Mouse (Mus musculus): Measurements from ENCODE around the gene Kif21b. TPM values are rescaled to one million over a fixed set of nuclear protein-coding genes. Genes with fewer than 3 reads are reported as not detected.

Gene Kif21b
- polyA plus RNA-seq, 1 experiment = 16.8 TPM

DNA sequence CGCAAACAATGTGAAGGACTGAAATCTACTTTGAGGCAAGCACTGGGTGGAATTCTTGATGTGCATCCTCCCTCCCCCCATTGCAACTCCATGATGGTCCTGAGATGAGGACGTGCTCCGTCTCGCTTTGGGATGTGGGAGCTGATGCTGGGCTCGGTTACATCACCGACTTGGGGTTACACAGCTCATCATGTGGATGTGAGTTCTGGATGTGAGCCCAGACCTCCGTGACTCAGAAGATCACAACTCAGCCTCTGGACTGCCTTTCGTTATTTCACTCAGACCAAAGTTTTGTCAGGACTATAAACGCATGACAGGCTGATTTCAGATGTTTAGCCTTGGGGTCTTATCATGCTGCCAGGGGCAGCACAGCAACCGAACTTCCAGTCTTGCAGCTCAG, 4.3 kb upstream of the Kif21b start:
- no peaks in the 10 kb centered on the region for H3K36me3 ChIP-seq (ENCODE audit: control insufficient read depth, insufficient read depth)
- H3K79me2 ChIP-seq (ENCODE audit: control insufficient read depth, insufficient read depth) = peaks cover 2% of the 10 kb centered on the region
- H3K4me2 ChIP-seq (ENCODE audit: low read depth) = peak overlapping the region; percentile 65
- no peak overlapping the region for H3K4me3 ChIP-seq
- no peaks in the 10 kb centered on the region for H3K27me3 ChIP-seq (ENCODE audit: control insufficient read depth, insufficient read depth, insufficient read length)
- TF ChIP-seq CEBPB (IDR thresholded peaks at IDR 0.05; ENCODE audit: insufficient read depth, poor library complexity, severe bottlenecking) = peak; percentile 83
- TF ChIP-seq POLR2AphosphoS2 (IDR thresholded peaks at IDR 0.05; ENCODE audit: insufficient read length, low read depth) = peak; percentile 90
- no peak for TF ChIP-seq TCF12 (IDR thresholded peaks at IDR 0.05; ENCODE audit: insufficient read depth, poor library complexity, severe bottlenecking)
- peak; percentile 3 for TF ChIP-seq USF1 (IDR thresholded peaks at IDR 0.05; ENCODE audit: low read depth)
- H3ac ChIP-seq (ENCODE audit: control insufficient read depth, insufficient read length) = no peak overlapping the region

DNA sequence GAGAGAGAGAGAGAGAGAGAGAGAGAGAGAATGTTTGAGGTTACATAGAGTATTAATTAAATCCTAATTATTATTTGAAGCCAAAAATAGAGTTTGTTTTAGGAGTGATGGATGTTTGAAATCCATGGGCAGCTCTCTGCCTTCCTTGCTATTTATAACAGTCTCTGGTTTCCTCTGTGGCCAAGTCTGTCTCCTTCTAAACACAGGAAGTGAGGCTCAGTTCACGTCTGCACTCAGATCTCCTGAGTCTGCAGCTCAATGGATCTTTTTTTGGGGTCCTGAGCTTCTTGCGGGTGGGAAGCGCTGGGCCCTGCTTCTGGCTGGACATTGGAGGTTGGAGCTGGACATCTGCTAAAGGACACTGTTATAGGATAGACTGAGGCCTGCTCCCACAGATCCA, 3.3 kb upstream of the Kif21b start:
- no peaks in the 10 kb centered on the region for H3K27me3 ChIP-seq (ENCODE audit: control insufficient read depth, insufficient read depth, insufficient read length)
- TF ChIP-seq MAX (IDR thresholded peaks at IDR 0.05; ENCODE audit: low read depth) (no peak), MYOD1 (IDR thresholded peaks at IDR 0.05; ENCODE audit: control insufficient read depth in 1 of 3, insufficient read length in 2 of 3, low read depth in 2 of 3) (no peak), POLR2A (IDR thresholded peaks at IDR 0.05; ENCODE audit: insufficient read length, low read depth) (no peak), CEBPB (IDR thresholded peaks at IDR 0.05; ENCODE audit: insufficient read depth, poor library complexity, severe bottlenecking) (no peak), MYOG (IDR thresholded peaks at IDR 0.05; ENCODE audit: control insufficient read depth in 1 of 3, insufficient read depth in 1 of 3, insufficient read length in 2 of 3, low read depth in 2 of 3) (no peak), TCF12 (IDR thresholded peaks at IDR 0.05; ENCODE audit: insufficient read depth, poor library complexity, severe bottlenecking) (no peak), USF1 (IDR thresholded peaks at IDR 0.05; ENCODE audit: low read depth) (no peak), SRF (IDR thresholded peaks at IDR 0.05; ENCODE audit: control insufficient read depth, insufficient read length, low read depth) (no peak), TCF3 (IDR thresholded peaks at IDR 0.05; ENCODE audit: insufficient read length, low read depth) (no peak), E2F4 (IDR thresholded peaks at IDR 0.05; ENCODE audit: insufficient read depth) (no peak)
- H3ac ChIP-seq (ENCODE audit: control insufficient read depth, insufficient read length) = no peak overlapping the region
- no peak overlapping the region for H3K4me3 ChIP-seq
- peak overlapping the region; percentile 65 for H3K4me2 ChIP-seq (ENCODE audit: low read depth)
- no peaks in the 10 kb centered on the region for H3K36me3 ChIP-seq (ENCODE audit: control insufficient read depth, insufficient read depth)
- H3K79me2 ChIP-seq (ENCODE audit: control insufficient read depth, insufficient read depth) = peaks cover 12% of the 10 kb centered on the region

DNA sequence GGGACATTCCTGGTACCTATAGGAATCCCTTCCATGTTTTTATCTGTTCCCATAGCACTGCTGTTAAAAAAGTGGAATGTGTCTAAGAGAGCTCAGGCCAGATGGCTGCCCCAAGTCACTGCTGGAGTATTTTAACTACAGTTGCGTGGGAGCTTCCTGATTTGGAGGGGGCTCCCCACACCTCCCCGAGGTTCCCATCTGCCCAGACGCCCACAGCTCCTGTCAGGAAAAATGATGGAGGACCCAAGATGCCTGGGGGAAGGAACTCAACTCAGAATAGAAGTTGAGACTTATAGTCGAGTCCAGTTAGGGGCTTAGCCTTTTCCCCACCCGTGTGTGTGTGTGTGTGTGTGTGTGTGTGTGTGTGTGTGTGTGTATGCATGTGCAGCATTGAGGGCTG, 2.8 kb upstream of the Kif21b start:
- Histone ChIP-seq H3K27me3 (ENCODE audit: control insufficient read depth, insufficient read depth, insufficient read length) (no peaks in the 10 kb centered on the region), H3K4me2 (ENCODE audit: low read depth) (peak overlapping the region; percentile 65)
- TF ChIP-seq CEBPB (IDR thresholded peaks at IDR 0.05; ENCODE audit: insufficient read depth, poor library complexity, severe bottlenecking) (no peak), TCF3 (IDR thresholded peaks at IDR 0.05; ENCODE audit: insufficient read length, low read depth) (no peak), POLR2AphosphoS2 (IDR thresholded peaks at IDR 0.05; ENCODE audit: insufficient read length, low read depth) (no peak), SRF (IDR thresholded peaks at IDR 0.05; ENCODE audit: control insufficient read depth, insufficient read length, low read depth) (no peak), MYOG (IDR thresholded peaks at IDR 0.05; ENCODE audit: control insufficient read depth in 1 of 3, insufficient read depth in 1 of 3, insufficient read length in 2 of 3, low read depth in 2 of 3) (no peak), POLR2A (IDR thresholded peaks at IDR 0.05; ENCODE audit: insufficient read length, low read depth) (no peak), MAX (IDR thresholded peaks at IDR 0.05; ENCODE audit: low read depth) (no peak), USF1 (IDR thresholded peaks at IDR 0.05; ENCODE audit: low read depth) (no peak)

DNA sequence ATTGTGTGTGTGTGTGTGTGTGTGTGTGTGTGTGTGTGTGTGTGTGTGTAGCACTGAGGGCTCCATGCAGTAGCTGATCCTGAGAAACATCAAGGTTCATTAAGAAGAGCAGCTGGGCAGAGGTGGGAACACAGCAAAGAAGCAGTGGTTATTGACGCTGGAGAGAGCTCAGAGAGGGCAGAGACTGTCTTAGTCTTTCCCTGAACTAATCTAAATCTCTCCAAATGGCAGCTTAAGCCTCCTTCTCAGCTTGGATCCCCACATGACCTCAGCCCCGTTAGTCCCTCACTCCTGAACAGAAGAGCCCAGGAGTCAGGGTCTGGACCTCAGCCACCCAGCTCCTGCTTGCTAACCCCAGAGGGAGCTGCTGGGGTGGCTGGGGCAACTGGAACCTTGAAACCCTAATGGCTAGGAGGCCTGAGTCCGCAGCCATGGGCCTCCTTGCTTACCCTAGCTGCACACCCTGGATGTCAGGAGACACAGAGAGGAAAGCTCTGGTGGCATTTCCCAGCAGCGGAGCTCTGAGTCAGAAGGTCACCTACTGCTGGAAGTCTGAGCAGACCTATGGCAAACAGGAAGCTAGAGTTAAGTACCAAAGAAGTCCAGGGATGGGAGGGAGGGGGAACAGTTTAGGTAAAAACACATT, 2.1 kb upstream of the Kif21b start:
- Histone ChIP-seq H3K36me3 (ENCODE audit: control insufficient read depth, insufficient read depth) (no peaks in the 10 kb centered on the region), H3K4me2 (ENCODE audit: low read depth) (peak overlapping the region; percentile 65), H3ac (ENCODE audit: control insufficient read depth, insufficient read length) (no peak overlapping the region), H3K4me3 (peak overlapping the region; percentile 57), H3K79me2 (ENCODE audit: control insufficient read depth, insufficient read depth) (peaks cover 24% of the 10 kb centered on the region), H3K27me3 (ENCODE audit: control insufficient read depth, insufficient read depth, insufficient read length) (no peaks in the 10 kb centered on the region)
- TF ChIP-seq CEBPB (IDR thresholded peaks at IDR 0.05; ENCODE audit: insufficient read depth, poor library complexity, severe bottlenecking) (no peak), MYOD1 (IDR thresholded peaks at IDR 0.05; ENCODE audit: control insufficient read depth in 1 of 3, insufficient read length in 2 of 3, low read depth in 2 of 3) (no peak), TCF3 (IDR thresholded peaks at IDR 0.05; ENCODE audit: insufficient read length, low read depth) (no peak), REST (IDR thresholded peaks at IDR 0.05; ENCODE audit: insufficient read depth, insufficient read length) (no peak), E2F4 (IDR thresholded peaks at IDR 0.05; ENCODE audit: insufficient read depth) (no peak), USF1 (IDR thresholded peaks at IDR 0.05; ENCODE audit: low read depth) (no peak), POLR2AphosphoS2 (IDR thresholded peaks at IDR 0.05; ENCODE audit: insufficient read length, low read depth) (no peak), MAX (IDR thresholded peaks at IDR 0.05; ENCODE audit: low read depth) (no peak), MYOG (IDR thresholded peaks at IDR 0.05; ENCODE audit: control insufficient read depth in 1 of 3, insufficient read depth in 1 of 3, insufficient read length in 2 of 3, low read depth in 2 of 3) (no peak), POLR2A (IDR thresholded peaks at IDR 0.05; ENCODE audit: insufficient read length, low read depth) (no peak), SRF (IDR thresholded peaks at IDR 0.05; ENCODE audit: control insufficient read depth, insufficient read length, low read depth) (no peak), TCF12 (IDR thresholded peaks at IDR 0.05; ENCODE audit: insufficient read depth, poor library complexity, severe bottlenecking) (no peak)

More for the DNA sequence above, 2.8 kb upstream of the Kif21b start:
- H3ac ChIP-seq (ENCODE audit: control insufficient read depth, insufficient read length) = no peak overlapping the region
- no peaks in the 10 kb centered on the region for H3K36me3 ChIP-seq (ENCODE audit: control insufficient read depth, insufficient read depth)
- peaks cover 17% of the 10 kb centered on the region for H3K79me2 ChIP-seq (ENCODE audit: control insufficient read depth, insufficient read depth)
- H3K4me3 ChIP-seq = no peak overlapping the region

DNA sequence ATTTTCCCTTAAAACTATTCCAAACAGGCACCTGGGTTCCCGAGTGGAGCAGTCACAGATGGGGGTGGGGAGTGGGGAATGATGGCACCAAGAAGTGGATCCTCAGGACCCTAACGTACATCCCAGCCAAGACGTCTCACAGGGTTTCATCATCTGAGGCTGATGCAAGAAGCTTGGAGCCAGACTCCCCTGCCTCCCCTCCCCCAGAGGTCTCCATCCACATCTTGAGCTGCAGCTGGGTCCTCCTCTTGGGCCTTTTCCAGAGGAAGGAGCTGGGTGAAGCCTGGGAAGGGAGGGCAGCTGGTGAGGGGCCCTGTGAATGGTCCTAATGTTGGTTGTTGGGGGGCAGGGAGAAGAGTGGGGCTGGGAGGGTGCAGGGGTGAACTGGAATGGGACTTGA, 1.1 kb upstream of the Kif21b start:
- peaks cover 32% of the 10 kb centered on the region for H3K79me2 ChIP-seq (ENCODE audit: control insufficient read depth, insufficient read depth)
- H3K4me2 ChIP-seq (ENCODE audit: low read depth) = peak overlapping the region; percentile 65
- TF ChIP-seq MAX (IDR thresholded peaks at IDR 0.05; ENCODE audit: low read depth) = no peak
- peak in 1 of 3 experiments; percentile 42 for TF ChIP-seq MYOG (IDR thresholded peaks at IDR 0.05; ENCODE audit: control insufficient read depth in 1 of 3, insufficient read depth in 1 of 3, insufficient read length in 2 of 3, low read depth in 2 of 3)
- TF ChIP-seq REST (IDR thresholded peaks at IDR 0.05; ENCODE audit: insufficient read depth, insufficient read length) = no peak
- TF ChIP-seq TCF12 (IDR thresholded peaks at IDR 0.05; ENCODE audit: insufficient read depth, poor library complexity, severe bottlenecking) = peak; percentile 12
- TF ChIP-seq POLR2A (IDR thresholded peaks at IDR 0.05; ENCODE audit: insufficient read length, low read depth) = peak; percentile 47
- TF ChIP-seq USF1 (IDR thresholded peaks at IDR 0.05; ENCODE audit: low read depth) = no peak
- no peak for TF ChIP-seq E2F4 (IDR thresholded peaks at IDR 0.05; ENCODE audit: insufficient read depth)
- no peak for TF ChIP-seq SRF (IDR thresholded peaks at IDR 0.05; ENCODE audit: control insufficient read depth, insufficient read length, low read depth)
- no peak for TF ChIP-seq MYOD1 (IDR thresholded peaks at IDR 0.05; ENCODE audit: control insufficient read depth in 1 of 3, insufficient read length in 2 of 3, low read depth in 2 of 3)
- no peak for TF ChIP-seq TCF3 (IDR thresholded peaks at IDR 0.05; ENCODE audit: insufficient read length, low read depth)
- peak; percentile 93 for TF ChIP-seq CEBPB (IDR thresholded peaks at IDR 0.05; ENCODE audit: insufficient read depth, poor library complexity, severe bottlenecking)
- TF ChIP-seq POLR2AphosphoS2 (IDR thresholded peaks at IDR 0.05; ENCODE audit: insufficient read length, low read depth) = peak; percentile 72
- no peak overlapping the region for H3ac ChIP-seq (ENCODE audit: control insufficient read depth, insufficient read length)
- peak overlapping the region; percentile 57 for H3K4me3 ChIP-seq
- no peaks in the 10 kb centered on the region for H3K36me3 ChIP-seq (ENCODE audit: control insufficient read depth, insufficient read depth)
- no peaks in the 10 kb centered on the region for H3K27me3 ChIP-seq (ENCODE audit: control insufficient read depth, insufficient read depth, insufficient read length)

Measured in myocyte (in vitro differentiated cells).